Mouse (Mus musculus): ENCODE data around the gene Chn2. TPM values are rescaled to one million over a fixed set of nuclear protein-coding genes. Genes with fewer than 3 reads are reported as not detected.
A peak's percentile ranks its signal among the peaks of the same experiment; 100 is the strongest.

Chn2 gene
- 10 to 100 TPM; 22.9 to 24.9 TPM for total RNA-seq (2021)

GRCm38 (mm10) chr6:54039357-54039804 is at the start of gene Chn2:
Chn2 (plus strand) TSS chr6:54039554.
- DNase-seq (ENCODE audit: extremely low spot score in 1 of 2, low spot score in 1 of 2), result peak in 1 of 2 experiments; percentile 25

- no peak for DNase-seq (ENCODE audit: extremely low spot score in 1 of 2, low spot score in 1 of 2)
Observed at GRCm38 (mm10) chr6:53992386-53992785, 47.0 kb upstream of the Chn2 start.

GRCm38 (mm10) chr6:53995519-53995918 is 43.8 kb upstream of the Chn2 start:
- no peak for DNase-seq (ENCODE audit: extremely low spot score in 1 of 2, low spot score in 1 of 2)

- DNase-seq (ENCODE audit: extremely low spot score in 1 of 2, low spot score in 1 of 2), result no peak
Observed at GRCm38 (mm10) chr6:53996226-53996955, 43.0 kb upstream of the Chn2 start.

- DNase-seq (ENCODE audit: extremely low spot score in 1 of 2, low spot score in 1 of 2), result no peak
Observed at GRCm38 (mm10) chr6:54005302-54005701, 34.1 kb upstream of the Chn2 start.

GRCm38 (mm10) chr6:54008448-54009120 is 30.8 kb upstream of the Chn2 start:
- peak in 1 of 2 experiments; percentile 8 for DNase-seq (ENCODE audit: extremely low spot score in 1 of 2, low spot score in 1 of 2)

- DNase-seq (ENCODE audit: extremely low spot score in 1 of 2, low spot score in 1 of 2), result no peak
Observed at GRCm38 (mm10) chr6:54009293-54009692, 30.1 kb upstream of the Chn2 start.

GRCm38 (mm10) chr6:54010362-54010761 is 29.0 kb upstream of the Chn2 start:
- no peak for DNase-seq (ENCODE audit: extremely low spot score in 1 of 2, low spot score in 1 of 2)

- no peak for DNase-seq (ENCODE audit: extremely low spot score in 1 of 2, low spot score in 1 of 2)
Observed at GRCm38 (mm10) chr6:54012163-54012562, 27.2 kb upstream of the Chn2 start.

GRCm38 (mm10) chr6:54018038-54018437 is 21.3 kb upstream of the Chn2 start:
- DNase-seq (ENCODE audit: extremely low spot score in 1 of 2, low spot score in 1 of 2), result no peak

GRCm38 (mm10) chr6:54018861-54019260 is 20.5 kb upstream of the Chn2 start:
- DNase-seq (ENCODE audit: extremely low spot score in 1 of 2, low spot score in 1 of 2), result no peak

GRCm38 (mm10) chr6:54021123-54021789 is 18.1 kb upstream of the Chn2 start:
- DNase-seq (ENCODE audit: extremely low spot score in 1 of 2, low spot score in 1 of 2), result no peak

GRCm38 (mm10) chr6:54023846-54024245 is 15.5 kb upstream of the Chn2 start:
- DNase-seq (ENCODE audit: extremely low spot score in 1 of 2, low spot score in 1 of 2), result no peak

- DNase-seq (ENCODE audit: extremely low spot score in 1 of 2, low spot score in 1 of 2), result no peak
Observed at GRCm38 (mm10) chr6:54028706-54029105, 10.6 kb upstream of the Chn2 start.

- DNase-seq (ENCODE audit: extremely low spot score in 1 of 2, low spot score in 1 of 2), result no peak
Observed at GRCm38 (mm10) chr6:54030351-54030750, 9.0 kb upstream of the Chn2 start.

GRCm38 (mm10) chr6:54030776-54031175 is 8.6 kb upstream of the Chn2 start:
- no peak for DNase-seq (ENCODE audit: extremely low spot score in 1 of 2, low spot score in 1 of 2)

- peak; percentile 36 to 66 for DNase-seq (ENCODE audit: extremely low spot score in 1 of 2, low spot score in 1 of 2)
Observed at GRCm38 (mm10) chr6:54034471-54034870, 4.9 kb upstream of the Chn2 start.

- no peak for DNase-seq (ENCODE audit: extremely low spot score in 1 of 2, low spot score in 1 of 2)
Observed at GRCm38 (mm10) chr6:54035548-54035947, 3.8 kb upstream of the Chn2 start.

- DNase-seq (ENCODE audit: extremely low spot score in 1 of 2, low spot score in 1 of 2), result no peak
Observed at GRCm38 (mm10) chr6:54038866-54039265, 488 bp upstream of the Chn2 start.

GRCm38 (mm10) chr6:54039805-54040447 is 572 bp downstream of the Chn2 start:
- peak; percentile 47 to 53 for DNase-seq (ENCODE audit: extremely low spot score in 1 of 2, low spot score in 1 of 2)

GRCm38 (mm10) chr6:54040448-54040844 is 1.1 kb downstream of the Chn2 start:
- no peak for DNase-seq (ENCODE audit: extremely low spot score in 1 of 2, low spot score in 1 of 2)

Measured in layer of hippocampus, postnatal 25 days (tissue).